Mouse (Mus musculus) limb, embryonic 15.5 days (tissue): ENCODE measurements around the gene Mbtps1. TPM values are rescaled to one million over a fixed set of nuclear protein-coding genes. Genes with fewer than 3 reads are reported as not detected.

Experiments
- polyA plus RNA-seq: library from polyadenylated mRNA; unstranded; fragments of >200 nt; fragmentation: Nextera tagmentation; extraction: Ambion mirVana; gene quantifications from 2 replicates; pipeline ENCODE4 v1.2.1, GENCODE M21; 2015

Mbtps1 gene
- polyA plus RNA-seq, 1 experiment from 2014 or later, result 122 TPM

Other genes with a start within 250 kb of the Mbtps1 start
- 321 and 323 TPM in 2 replicates for gene Hsbp1, start 214.2 kb downstream of the Mbtps1 start, polyA plus RNA-seq
- 11.9 and 12.9 TPM in 2 replicates for gene Mlycd, start 163.9 kb downstream of the Mbtps1 start, polyA plus RNA-seq
- gene Osgin1, start 124.6 kb downstream of the Mbtps1 start, polyA plus RNA-seq, result 2.4 and 3.3 TPM in 2 replicates
- 0.96 and 1.1 TPM in 2 replicates for gene Necab2, start 112.0 kb downstream of the Mbtps1 start, polyA plus RNA-seq
- 0.14 TPM in 1 of 2 replicates, not detected in the other for gene Slc38a8, start 57.0 kb downstream of the Mbtps1 start, polyA plus RNA-seq
- gene Hsdl1, start 16.4 kb upstream of the Mbtps1 start, polyA plus RNA-seq, result 31.7 and 33.2 TPM in 2 replicates
- gene Dnaaf1, start 16.5 kb upstream of the Mbtps1 start, polyA plus RNA-seq, result 0.06 and 0.09 TPM in 2 replicates
- gene Taf1c, start 46.5 kb upstream of the Mbtps1 start, polyA plus RNA-seq, result 11.4 and 11.7 TPM in 2 replicates
- gene Adad2, start 54.0 kb upstream of the Mbtps1 start, polyA plus RNA-seq, result 0.08 TPM in 1 of 2 replicates, not detected in the other
- 0.19 and 0.27 TPM in 2 replicates for gene Kcng4, start 76.9 kb upstream of the Mbtps1 start, polyA plus RNA-seq
- gene Wfdc1, start 107.6 kb upstream of the Mbtps1 start, polyA plus RNA-seq, result 1.5 and 4.7 TPM in 2 replicates
- 5.3 and 5.8 TPM in 2 replicates for gene Atp2c2, start 141.3 kb upstream of the Mbtps1 start, polyA plus RNA-seq
- gene Tldc1, start 219.7 kb upstream of the Mbtps1 start, polyA plus RNA-seq, result 11.5 and 11.7 TPM in 2 replicates